Mouse (Mus musculus): ENCODE data around the gene Xrra1. TPM values are rescaled to one million over a fixed set of nuclear protein-coding genes. Genes with fewer than 3 reads are reported as not detected.
"Not testable (repeated sequence)": the region's sequence is repeated elsewhere in the genome, so short reads cannot be mapped to it uniquely, and the experiment has no call there.

Xrra1 gene
- 0.96 and 1.3 TPM in 2 replicates for polyA plus RNA-seq (2012; rRNA removed)

- H3K4me1 ChIP-seq (ENCODE audit: control insufficient read depth, insufficient read depth, low read length), result peaks cover 10% of the 10 kb centered on the region
- TF ChIP-seq CTCF (IDR thresholded peaks at IDR 0.05; ENCODE audit: extremely low read depth, insufficient read depth, low read length) (no peak), POLR2A (IDR thresholded peaks at IDR 0.05; ENCODE audit: extremely low read depth, insufficient read depth, low read length) (peak; percentile 91; the same call in 1 of the 2 replicates)
- no peak within 1 kb of the TSS for H3K27ac ChIP-seq (ENCODE audit: insufficient read depth, low read length)
- peak within 1 kb of the TSS; percentile 63 for H3K4me3 ChIP-seq (ENCODE audit: insufficient read depth, low read length)
These were observed at the start of gene Xrra1 for GRCm38 (mm10) chr7:99858813-99859585. TSS of gene Xrra1 (plus strand) at chr7:99859116.

- no peak overlapping the region for H3K27ac ChIP-seq (ENCODE audit: insufficient read depth, low read length)
- TF ChIP-seq CTCF (IDR thresholded peaks at IDR 0.05; ENCODE audit: extremely low read depth, insufficient read depth, low read length) (no peak), POLR2A (IDR thresholded peaks at IDR 0.05; ENCODE audit: extremely low read depth, insufficient read depth, low read length) (no peak)
- no peak overlapping the region for H3K4me3 ChIP-seq (ENCODE audit: insufficient read depth, low read length)
- H3K4me1 ChIP-seq (ENCODE audit: control insufficient read depth, insufficient read depth, low read length), result no peaks in the 10 kb centered on the region
These were observed 48.1 kb upstream of the Xrra1 start for GRCm38 (mm10) chr7:99810814-99811213.

- TF ChIP-seq CTCF (IDR thresholded peaks at IDR 0.05; ENCODE audit: extremely low read depth, insufficient read depth, low read length), result no peak
- TF ChIP-seq POLR2A (IDR thresholded peaks at IDR 0.05; ENCODE audit: extremely low read depth, insufficient read depth, low read length), result no peak
These were observed 47.3 kb upstream of the Xrra1 start for GRCm38 (mm10) chr7:99811661-99812060.

GRCm38 (mm10) chr7:99813394-99813793 lies 45.5 kb upstream of the Xrra1 start:
- TF ChIP-seq POLR2A (IDR thresholded peaks at IDR 0.05; ENCODE audit: extremely low read depth, insufficient read depth, low read length) (no peak), CTCF (IDR thresholded peaks at IDR 0.05; ENCODE audit: extremely low read depth, insufficient read depth, low read length) (peak; percentile 53)
- Histone ChIP-seq H3K4me1 (ENCODE audit: control insufficient read depth, insufficient read depth, low read length) (no peaks in the 10 kb centered on the region), H3K27ac (ENCODE audit: insufficient read depth, low read length) (no peak overlapping the region), H3K4me3 (ENCODE audit: insufficient read depth, low read length) (no peak overlapping the region)

More at GRCm38 (mm10) chr7:99811661-99812060, 47.3 kb upstream of the Xrra1 start:
- Histone ChIP-seq H3K4me1 (ENCODE audit: control insufficient read depth, insufficient read depth, low read length) (no peaks in the 10 kb centered on the region), H3K4me3 (ENCODE audit: insufficient read depth, low read length) (no peak overlapping the region), H3K27ac (ENCODE audit: insufficient read depth, low read length) (no peak overlapping the region)

- not testable (repeated sequence) for H3K27ac ChIP-seq (ENCODE audit: insufficient read depth, low read length); H3K4me1 ChIP-seq (ENCODE audit: control insufficient read depth, insufficient read depth, low read length); H3K4me3 ChIP-seq (ENCODE audit: insufficient read depth, low read length)
These were observed 40.7 kb upstream of the Xrra1 start for GRCm38 (mm10) chr7:99818181-99818725.

- no peak overlapping the region for H3K27ac ChIP-seq (ENCODE audit: insufficient read depth, low read length)
- H3K4me1 ChIP-seq (ENCODE audit: control insufficient read depth, insufficient read depth, low read length), result no peaks in the 10 kb centered on the region
- TF ChIP-seq CTCF (IDR thresholded peaks at IDR 0.05; ENCODE audit: extremely low read depth, insufficient read depth, low read length) (no peak), POLR2A (IDR thresholded peaks at IDR 0.05; ENCODE audit: extremely low read depth, insufficient read depth, low read length) (no peak)
- H3K4me3 ChIP-seq (ENCODE audit: insufficient read depth, low read length), result no peak overlapping the region
These were observed 37.0 kb upstream of the Xrra1 start for GRCm38 (mm10) chr7:99821953-99822352.

GRCm38 (mm10) chr7:99822426-99822825 lies 36.5 kb upstream of the Xrra1 start:
- TF ChIP-seq POLR2A (IDR thresholded peaks at IDR 0.05; ENCODE audit: extremely low read depth, insufficient read depth, low read length) (no peak), CTCF (IDR thresholded peaks at IDR 0.05; ENCODE audit: extremely low read depth, insufficient read depth, low read length) (no peak)
- H3K27ac ChIP-seq (ENCODE audit: insufficient read depth, low read length), result no peak overlapping the region
- no peak overlapping the region for H3K4me3 ChIP-seq (ENCODE audit: insufficient read depth, low read length)
- H3K4me1 ChIP-seq (ENCODE audit: control insufficient read depth, insufficient read depth, low read length), result no peaks in the 10 kb centered on the region

- Histone ChIP-seq H3K27ac (ENCODE audit: insufficient read depth, low read length) (no peak overlapping the region), H3K4me1 (ENCODE audit: control insufficient read depth, insufficient read depth, low read length) (no peaks in the 10 kb centered on the region), H3K4me3 (ENCODE audit: insufficient read depth, low read length) (no peak overlapping the region)
- TF ChIP-seq POLR2A (IDR thresholded peaks at IDR 0.05; ENCODE audit: extremely low read depth, insufficient read depth, low read length) (no peak), CTCF (IDR thresholded peaks at IDR 0.05; ENCODE audit: extremely low read depth, insufficient read depth, low read length) (no peak)
These were observed 35.8 kb upstream of the Xrra1 start for GRCm38 (mm10) chr7:99823045-99823663.

GRCm38 (mm10) chr7:99824649-99825483 lies 34.0 kb upstream of the Xrra1 start:
- no peaks in the 10 kb centered on the region for H3K4me1 ChIP-seq (ENCODE audit: control insufficient read depth, insufficient read depth, low read length)
- H3K4me3 ChIP-seq (ENCODE audit: insufficient read depth, low read length), result no peak overlapping the region
- TF ChIP-seq CTCF (IDR thresholded peaks at IDR 0.05; ENCODE audit: extremely low read depth, insufficient read depth, low read length), result no peak
- TF ChIP-seq POLR2A (IDR thresholded peaks at IDR 0.05; ENCODE audit: extremely low read depth, insufficient read depth, low read length), result no peak
- no peak overlapping the region for H3K27ac ChIP-seq (ENCODE audit: insufficient read depth, low read length)

Measured in cortical plate, adult 2 months (tissue).